Mouse (Mus musculus): Measurements from ENCODE around the gene Gm10322. TPM values are rescaled to one million over a fixed set of nuclear protein-coding genes. Genes with fewer than 3 reads are reported as not detected.

Gene Gm10322
- total and polyA plus RNA-seq, 3 experiments = not detected

DNA sequence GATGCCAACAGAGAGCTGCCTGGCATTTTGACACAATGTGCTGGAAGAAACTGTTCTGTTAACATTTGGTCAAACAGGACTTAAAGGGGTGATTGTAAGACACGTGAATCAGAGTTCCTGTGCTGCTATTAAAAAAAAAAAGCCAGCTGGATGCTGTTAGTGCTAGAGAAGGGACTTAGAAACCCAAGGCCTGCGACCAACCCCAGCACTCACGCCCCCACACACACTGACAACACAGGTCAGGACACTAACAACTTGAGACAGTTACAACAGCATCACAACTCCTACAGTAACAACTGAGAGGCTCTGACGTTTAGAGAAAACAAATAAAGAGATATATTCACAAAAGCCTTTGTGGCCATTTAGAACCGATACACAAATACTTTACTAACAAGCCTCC is 39.6 kb upstream of the Gm10322 start:
- Histone ChIP-seq H3K27me3 (replicated peaks) (no peaks in the 10 kb centered on the region), H3K9me3 (replicated peaks; ENCODE audit: low read length) (peaks cover 11% of the 10 kb centered on the region), H3K36me3 (replicated peaks in 1 of 2; ENCODE audit: control insufficient read depth in 1 of 2, insufficient read depth in 1 of 2, low read length in 1 of 2) (no peaks in the 10 kb centered on the region), H3K79me2 (replicated peaks; ENCODE audit: control insufficient read depth, extremely low read depth, insufficient read depth, poor library complexity, severe bottlenecking) (no peaks in the 10 kb centered on the region; the same call in 1 of the 2 replicates), H3K4me3 (replicated peaks in 1 of 3; ENCODE audit: low read depth in 2 of 3, low read length in 2 of 3, poor library complexity in 1 of 3) (no peak overlapping the region), H3K4me2 (ENCODE audit: insufficient read depth, low read depth, poor library complexity, severe bottlenecking) (no peak overlapping the region), H3K27ac (ENCODE audit: insufficient read depth, low read depth) (no peak overlapping the region), H3K9ac (ENCODE audit: insufficient read depth, low read depth) (no peak overlapping the region), H3K4me1 (ENCODE audit: control insufficient read depth in 1 of 2, insufficient read depth in 2 of 2) (peaks cover 10 to 29% of the 10 kb centered on the region in 2 experiments)
- in situ Hi-C loops (cut with MboI; ENCODE audit: low pct_ligation_motif_present, low pct_unique_long_range_greater_than_20kb, low sequenced_read_pairs) (no loop called here), dilution Hi-C loops (cut with MboI; ENCODE audit: extremely low pct_ligation_motif_present, extremely low pct_unique_long_range_greater_than_20kb, low sequenced_read_pairs) (no loop called here)
- DNase-seq (ENCODE audit: extremely low read depth) = no peak
- TF ChIP-seq CHD1 (IDR thresholded peaks at IDR 0.05; ENCODE audit: low read depth, low read length) (no peak), TBP (conservative IDR thresholded peaks at IDR 0.05; ENCODE audit: low read depth, low read length) (no peak), MAX (IDR thresholded peaks at IDR 0.05; ENCODE audit: low read length) (no peak), POLR2AphosphoS2 (IDR thresholded peaks at IDR 0.05; ENCODE audit: low read depth, low read length) (no peak), GABPA (IDR thresholded peaks at IDR 0.05; ENCODE audit: insufficient replicate concordance, low read depth, low read length) (no peak), E2F4 (IDR thresholded peaks at IDR 0.05; ENCODE audit: insufficient replicate concordance, low read depth, low read length) (no peak), HCFC1 (IDR thresholded peaks at IDR 0.05; ENCODE audit: low read depth, low read length) (no peak), EP300 (IDR thresholded peaks at IDR 0.05; ENCODE audit: low read length) (no peak), POLR2A (IDR thresholded peaks at IDR 0.05; ENCODE audit: low read depth, low read length) (no peak), ZNF384 (IDR thresholded peaks at IDR 0.05; ENCODE audit: low read depth, low read length) (no peak), ELF1 (IDR thresholded peaks at IDR 0.05; ENCODE audit: low read depth, low read length) (no peak), ZC3H11A (IDR thresholded peaks at IDR 0.05; ENCODE audit: low read depth, low read length) (no peak), CTCF (conservative IDR thresholded peaks at IDR 0.05 in 1 of 2, IDR thresholded peaks at IDR 0.05 in 1 of 2; ENCODE audit: low read depth in 2 of 2, low read length in 2 of 2) (no peak), NELFE (IDR thresholded peaks at IDR 0.05; ENCODE audit: low read depth, low read length) (no peak), SIN3A (IDR thresholded peaks at IDR 0.05; ENCODE audit: low read length) (no peak), USF1 (IDR thresholded peaks at IDR 0.05; ENCODE audit: low read depth, low read length) (no peak), TCF12 (IDR thresholded peaks at IDR 0.05; ENCODE audit: low read depth, low read length) (no peak), JUN (IDR thresholded peaks at IDR 0.05; ENCODE audit: insufficient read depth, low read depth, low read length) (no peak), KAT2A (IDR thresholded peaks at IDR 0.05; ENCODE audit: insufficient replicate concordance, low read length) (no peak), JUND (conservative IDR thresholded peaks at IDR 0.05; ENCODE audit: low read depth, low read length) (no peak)
